Mouse (Mus musculus) natural killer cell, adult 2 months (primary cell): ENCODE results near the gene 1700012B07Rik.

Experiments
- DNase-seq, 2 experiments: peaks; one replicate each; pipeline ENCODE4 v3.0.0; 2022; ENCODE audit warnings: low spot score in 2 of 2

Gene 1700012B07Rik

DNA sequence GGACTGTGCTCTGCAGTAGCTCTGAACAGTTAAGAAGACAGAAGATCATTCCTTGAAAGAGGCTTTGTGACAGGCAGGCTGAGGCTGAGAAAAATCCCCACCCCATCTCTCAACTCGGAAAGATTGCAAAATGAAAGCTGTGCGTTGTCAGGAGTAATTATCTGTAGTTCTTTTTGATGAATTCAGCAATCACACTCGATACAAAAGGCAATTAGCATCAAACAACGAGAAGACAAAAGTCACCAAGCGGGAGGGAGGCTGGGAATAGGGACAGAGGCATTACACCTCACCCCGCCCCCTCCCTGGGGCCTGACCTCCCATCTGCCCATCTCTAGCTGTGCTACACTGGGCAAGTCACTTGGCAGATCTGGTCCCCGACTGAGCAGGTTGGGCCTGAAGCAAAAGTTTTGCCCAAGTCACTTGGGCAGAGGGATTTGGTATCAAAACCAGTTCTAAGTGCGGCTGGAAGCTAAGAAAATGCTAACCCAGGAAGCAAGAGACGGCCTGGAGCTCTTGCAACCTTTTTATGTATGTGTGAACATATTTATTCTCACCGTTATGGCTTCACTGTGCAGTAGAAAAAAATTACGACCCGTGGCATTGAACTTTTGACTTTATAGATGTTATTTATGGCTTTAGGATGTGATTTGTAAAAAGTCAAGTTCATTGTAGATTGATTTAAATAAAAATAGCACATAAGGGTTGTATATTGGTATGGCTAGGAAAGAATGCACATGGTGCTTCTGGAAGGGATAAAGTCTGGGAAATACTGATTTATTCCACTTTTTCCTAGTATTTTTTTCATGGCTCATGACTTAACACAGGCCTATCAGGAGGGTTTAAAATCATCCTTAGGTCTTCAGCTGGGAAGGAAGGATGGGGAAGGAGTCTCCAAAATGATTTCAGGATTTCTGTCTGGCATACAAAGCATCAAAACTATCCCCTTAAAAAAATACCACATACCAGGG, 75.9 kb downstream of the 1700012B07Rik start:
- no peak for DNase-seq

DNA sequence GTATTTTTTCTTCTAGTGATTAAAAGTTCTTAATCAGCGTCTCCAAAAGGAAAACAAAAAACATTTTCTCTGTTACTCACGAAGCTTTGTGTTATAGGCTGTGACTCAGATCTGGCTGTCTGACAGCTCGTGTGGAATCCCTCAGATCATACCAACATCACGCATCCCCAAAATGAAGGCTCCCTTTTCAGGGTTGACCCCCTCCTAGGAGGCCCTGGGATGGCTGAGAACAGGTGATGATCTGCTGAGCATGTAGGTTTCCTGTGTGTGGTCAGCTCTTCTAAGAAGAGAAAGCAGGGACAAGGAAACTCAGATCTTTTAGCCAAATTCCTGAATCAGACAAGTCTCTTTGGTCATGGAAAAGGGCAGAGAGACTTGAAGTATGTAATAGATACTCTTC, 82.6 kb downstream of the 1700012B07Rik start:
- DNase-seq = no peak

DNA sequence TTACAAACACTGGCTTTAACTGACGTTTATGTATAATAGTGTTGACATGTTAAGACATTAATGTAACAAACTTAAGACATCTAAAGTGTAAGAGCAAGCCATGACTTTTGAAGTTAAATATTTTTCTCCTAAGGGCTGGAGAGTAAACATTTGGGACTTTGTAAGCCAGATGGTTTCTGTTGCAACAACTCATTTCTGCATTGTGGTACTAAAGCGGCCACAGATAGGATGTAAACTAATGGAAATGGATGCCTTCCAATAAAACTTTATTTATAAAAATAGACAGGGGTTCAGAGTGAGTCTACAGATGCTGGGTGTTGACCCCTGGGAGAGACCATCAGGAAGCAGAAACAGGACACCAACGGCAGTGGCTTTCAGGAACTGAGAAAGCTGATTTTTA, 89.9 kb downstream of the 1700012B07Rik start:
- no peak for DNase-seq
